Mouse (Mus musculus) spleen, adult 2 months (tissue): ENCODE results near the gene Cct5.

Source experiments
- CTCF ChIP-seq: fragments of 200-500 bp; IDR thresholded peaks from 2 replicates; pipeline ENCODE4 v1.5.1; 2011; ENCODE audit warnings: mild to moderate bottlenecking, inconsistent platforms; ENCODE audit not compliant: insufficient read depth, insufficient read length, insufficient replicate concordance; ENCODE audit errors: extremely low read depth
- POLR2A ChIP-seq: fragments of 200-500 bp; IDR thresholded peaks from 2 replicates; pipeline ENCODE4 v1.6.1; 2011; ENCODE audit warnings: low read depth, low read length, inconsistent platforms

DNA sequence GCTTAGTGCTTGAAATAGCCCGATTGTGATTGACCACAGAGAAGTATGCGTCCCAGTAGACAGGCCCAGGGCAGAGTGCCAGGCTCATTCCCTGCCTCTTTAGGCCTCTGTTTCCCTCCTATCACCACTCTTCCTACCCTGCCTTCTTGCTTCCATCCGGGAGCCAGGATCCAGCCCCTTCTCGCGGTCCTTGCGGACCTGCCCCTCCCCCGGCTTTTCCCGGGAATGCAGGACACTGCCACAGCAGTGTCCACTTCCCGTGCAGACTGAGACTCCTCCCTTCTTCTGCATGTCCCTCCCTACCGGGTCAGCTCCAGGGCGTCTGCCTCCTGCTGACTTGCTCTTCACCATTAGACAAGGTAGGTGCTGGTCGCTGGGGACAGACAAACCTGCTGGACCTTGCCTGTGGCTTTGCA, 33.0 kb downstream of the Cct5 start:
- TF ChIP-seq CTCF (no peak), POLR2A (no peak)
